Mouse (Mus musculus): ENCODE data around the gene Gm17482.

DNA sequence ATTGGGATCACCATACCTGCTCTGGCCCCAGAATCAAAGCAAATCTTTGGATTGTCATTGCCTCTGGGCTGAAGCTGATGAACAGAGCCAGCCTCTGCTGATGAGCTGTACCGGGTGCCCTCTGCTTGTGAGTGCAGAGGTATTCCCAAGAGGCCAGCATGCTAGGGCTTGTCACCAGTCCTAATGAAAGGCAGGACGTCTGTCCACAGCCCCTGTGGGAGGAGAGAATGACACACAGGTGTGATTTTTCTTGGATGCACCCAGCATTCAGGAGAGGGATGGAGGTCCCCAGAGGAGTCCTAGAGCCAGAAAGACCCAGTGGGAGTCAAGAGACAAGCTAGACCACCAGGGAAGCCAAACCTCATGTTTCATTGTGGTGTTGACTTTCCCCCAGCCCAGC is 52.5 kb downstream of the Gm17482 start:
- no peak for TF ChIP-seq CTCF (IDR thresholded peaks at IDR 0.05; ENCODE audit: low read depth)
- no peak for TF ChIP-seq EP300 (IDR thresholded peaks at IDR 0.05; ENCODE audit: low read depth)

Measured in liver, postnatal 0 days (tissue).